Mouse (Mus musculus) intestine, embryonic 14.5 days (tissue): ENCODE results near the gene Kdm6b. TPM values are rescaled to one million over a fixed set of nuclear protein-coding genes. Genes with fewer than 3 reads are reported as not detected.

ENCODE experiments used
- ATAC-seq: fragments of 200-750 bp; cut with Nextera tagmentation; replicated peaks from 2 replicates; pipeline ENCODE4 v1.8.0; 2017; ENCODE audit warnings: low read depth, moderate number of reproducible peaks, moderate TSS enrichment, moderate library complexity; ENCODE audit not compliant: low FRiP score, low TSS enrichment
- DNase-seq: peaks from one replicate; pipeline ENCODE4 v3.0.0-alpha.2; 2018; ENCODE audit warnings: low spot score
- H3K27ac ChIP-seq: fragments of 300-500 bp; sonication (generic); 2 replicates; pipeline ENCODE4 v1.5.1; 2014; ENCODE audit warnings: low read depth, mild to moderate bottlenecking, control low read depth
- H3K27me3 ChIP-seq: fragments of 300-500 bp; sonication (generic); replicated peaks from 2 replicates; pipeline ENCODE4 v1.6.1; 2014; ENCODE audit warnings: low read length, control low read depth; ENCODE audit not compliant: control insufficient read depth, insufficient read depth
- H3K36me3 ChIP-seq: fragments of 300-500 bp; sonication (generic); 2 replicates; pipeline ENCODE4 v1.6.1; 2014; ENCODE audit warnings: low read length, control low read depth; ENCODE audit not compliant: control insufficient read depth, insufficient read depth
- H3K4me1 ChIP-seq: fragments of 300-500 bp; sonication (generic); replicated peaks from 2 replicates; pipeline ENCODE4 v1.6.1; 2014; ENCODE audit warnings: low read length, control low read depth, mixed read lengths; ENCODE audit not compliant: control insufficient read depth, insufficient read depth
- H3K4me2 ChIP-seq: fragments of 300-500 bp; sonication (generic); 2 replicates; pipeline ENCODE4 v1.6.1; 2014; ENCODE audit warnings: low read length
- H3K4me3 ChIP-seq: fragments of 300-500 bp; sonication (generic); 2 replicates; pipeline ENCODE4 v1.5.1; 2014; ENCODE audit warnings: low read depth, low read length, control low read depth, mixed read lengths
- H3K9ac ChIP-seq: fragments of 300-500 bp; sonication (generic); 2 replicates; pipeline ENCODE4 v1.6.1; 2014; ENCODE audit warnings: mild to moderate bottlenecking, low read length
- H3K9me3 ChIP-seq: fragments of 300-500 bp; sonication (generic); 2 replicates; pipeline ENCODE4 v1.6.1; 2016; ENCODE audit warnings: low read length, control low read depth; ENCODE audit not compliant: control insufficient read depth
- WGBS: fragments of 180-500 bp; shearing (Covaris S2); extraction: QIAGEN DNeasy Blood & Tissue Kit; methylation state at CpG from one replicate; pipeline ENCODE4 v1.1.7; 2014; 5-methylcytosine and 5-hydroxymethylcytosine counted together
- polyA plus RNA-seq: library from polyadenylated mRNA; unstranded; fragments of >200 nt; fragmentation: Nextera tagmentation; extraction: Ambion mirVana; gene quantifications from 2 replicates; pipeline ENCODE4 v1.2.1, GENCODE M21; 2014

Gene Kdm6b
- polyA plus RNA-seq, 1 experiment from 2014 or later, result 29.1 TPM

- H3K4me3 ChIP-seq, result peak within 1 kb of the TSS; percentile 80
- peak within 1 kb of the TSS; percentile 100 for H3K9ac ChIP-seq
- H3K4me2 ChIP-seq, result peak within 1 kb of the TSS; percentile 64
- ATAC-seq (no peak), DNase-seq (peak; percentile 73)
- H3K4me1 ChIP-seq, result peaks cover 42% of the 10 kb centered on the region
- WGBS, result 2% methylated on average over 10 of the region's 34 CpGs
- H3K9me3 ChIP-seq, result no peaks in the 10 kb centered on the region
- no peaks in the 10 kb centered on the region for H3K27me3 ChIP-seq
- peak within 1 kb of the TSS; percentile 100 for H3K27ac ChIP-seq
- peaks cover 10% of the 10 kb centered on the region for H3K36me3 ChIP-seq
Observed at GRCm38 (mm10) chr11:69369215-69369989, 44.1 kb downstream of the Kdm6b start, which contains the start of gene Chd3. TSS of gene Chd3 (minus strand) at chr11:69369406.

- Histone ChIP-seq H3K27me3 (no peaks in the 10 kb centered on the region), H3K9me3 (no peaks in the 10 kb centered on the region), H3K4me1 (peaks cover 50% of the 10 kb centered on the region), H3K4me2 (peak overlapping the region; percentile 64), H3K27ac (peak overlapping the region; percentile 100), H3K36me3 (peaks cover 5% of the 10 kb centered on the region), H3K9ac (peak overlapping the region; percentile 100), H3K4me3 (peak overlapping the region; percentile 80)
- WGBS, result under 1% methylated on average over 60 of the region's 106 CpGs
- ATAC-seq (peak; percentile 22), DNase-seq (peak; percentile 79)
Observed at GRCm38 (mm10) chr11:69368356-69369214, 44.9 kb downstream of the Kdm6b start.

GRCm38 (mm10) chr11:69367616-69368355 is 45.7 kb downstream of the Kdm6b start:
- H3K27me3 ChIP-seq, result no peaks in the 10 kb centered on the region
- H3K9ac ChIP-seq, result peak overlapping the region; percentile 100
- peak overlapping the region; percentile 64 for H3K4me2 ChIP-seq
- H3K36me3 ChIP-seq, result peaks cover 11% of the 10 kb centered on the region
- H3K4me3 ChIP-seq, result peak overlapping the region; percentile 80
- under 1% methylated on average over 22 of the region's 22 CpGs for WGBS
- peaks cover 50% of the 10 kb centered on the region for H3K4me1 ChIP-seq
- DNase-seq (peak; percentile 69), ATAC-seq (peak; percentile 0; the same call in 1 of the 2 replicates)
- H3K27ac ChIP-seq, result peak overlapping the region; percentile 100
- no peaks in the 10 kb centered on the region for H3K9me3 ChIP-seq

- H3K27me3 ChIP-seq, result no peaks in the 10 kb centered on the region
- peak overlapping the region; percentile 80 for H3K4me3 ChIP-seq
- peaks cover 43% of the 10 kb centered on the region for H3K4me1 ChIP-seq
- H3K36me3 ChIP-seq, result peaks cover 19% of the 10 kb centered on the region
- peak; percentile 85 for DNase-seq
- peak; percentile 3; the same call in 1 of the 2 replicates for ATAC-seq
- H3K9me3 ChIP-seq, result no peaks in the 10 kb centered on the region
- peak overlapping the region; percentile 64 for H3K4me2 ChIP-seq
- peak overlapping the region; percentile 100 for H3K9ac ChIP-seq
- under 1% methylated on average over 22 of the region's 22 CpGs for WGBS
- H3K27ac ChIP-seq, result peak overlapping the region; percentile 100
Observed at GRCm38 (mm10) chr11:69366855-69367615, 46.4 kb downstream of the Kdm6b start.

GRCm38 (mm10) chr11:69366157-69366854 is 47.2 kb downstream of the Kdm6b start:
- under 1% methylated on average over 26 of the region's 26 CpGs for WGBS
- H3K9me3 ChIP-seq, result no peaks in the 10 kb centered on the region

GRCm38 (mm10) chr11:69365722-69366121 is 47.8 kb downstream of the Kdm6b start:
- peak overlapping the region; percentile 31 for H3K9ac ChIP-seq
- H3K4me3 ChIP-seq, result peak overlapping the region; percentile 80
- no peaks in the 10 kb centered on the region for H3K27me3 ChIP-seq
- no peak for ATAC-seq
- H3K27ac ChIP-seq, result peak overlapping the region; percentile 95
- peak overlapping the region; percentile 64 for H3K4me2 ChIP-seq
- DNase-seq, result peak; percentile 66
- H3K36me3 ChIP-seq, result peaks cover 32% of the 10 kb centered on the region
- 14% methylated on average over 6 of the region's 6 CpGs for WGBS
- no peaks in the 10 kb centered on the region for H3K9me3 ChIP-seq
- peaks cover 29% of the 10 kb centered on the region for H3K4me1 ChIP-seq

More at GRCm38 (mm10) chr11:69366157-69366854, 47.2 kb downstream of the Kdm6b start:
- Histone ChIP-seq H3K4me2 (peak overlapping the region; percentile 64), H3K27me3 (no peaks in the 10 kb centered on the region), H3K4me1 (peaks cover 35% of the 10 kb centered on the region), H3K36me3 (peaks cover 26% of the 10 kb centered on the region), H3K27ac (peak overlapping the region; percentile 100), H3K4me3 (peak overlapping the region; percentile 80), H3K9ac (peak overlapping the region; percentile 31)
- peak; percentile 95 for DNase-seq
- peak; percentile 77 for ATAC-seq

GRCm38 (mm10) chr11:69364910-69365309 is 48.6 kb downstream of the Kdm6b start:
- Histone ChIP-seq H3K4me3 (0 out of 2 replicates have a peak overlapping the region, but pooled peaks have one; percentile 80), H3K9ac (no peak overlapping the region), H3K36me3 (peaks cover 40% of the 10 kb centered on the region), H3K4me2 (peak overlapping the region; percentile 64), H3K9me3 (no peaks in the 10 kb centered on the region), H3K27me3 (no peaks in the 10 kb centered on the region), H3K4me1 (peaks cover 26% of the 10 kb centered on the region), H3K27ac (peak overlapping the region; percentile 95)
- DNase-seq, result peak; percentile 85
- 2% methylated on average over 6 of the region's 6 CpGs for WGBS
- no peak; the same call in 1 of the 2 replicates for ATAC-seq
